Mouse (Mus musculus) midbrain, embryonic 16.5 days (tissue): Measurements from ENCODE around the gene Cdkn2b. TPM values are rescaled to one million over a fixed set of nuclear protein-coding genes. Genes with fewer than 3 reads are reported as not detected.

Experiments
- ATAC-seq: fragments of 200-750 bp; cut with Nextera tagmentation; 2 replicates; pipeline ENCODE4 v1.8.0; 2017; ENCODE audit warnings: moderate TSS enrichment
- H3K27ac ChIP-seq: fragments of 300-500 bp; sonication (generic); 2 replicates; pipeline ENCODE4 v1.5.1; 2014; ENCODE audit warnings: mild to moderate bottlenecking, low read length, mixed read lengths
- H3K27me3 ChIP-seq: fragments of 300-500 bp; sonication (generic); 2 replicates; pipeline ENCODE4 v1.6.1; 2014; ENCODE audit warnings: low read depth, low read length, mixed read lengths; ENCODE audit not compliant: control insufficient read depth, insufficient read depth
- H3K36me3 ChIP-seq: fragments of 300-500 bp; sonication (generic); 2 replicates; pipeline ENCODE4 v1.6.1; 2014; ENCODE audit warnings: mild to moderate bottlenecking, low read length, moderate library complexity, mixed read lengths; ENCODE audit not compliant: control insufficient read depth, insufficient read depth
- H3K4me1 ChIP-seq: fragments of 300-500 bp; sonication (generic); 2 replicates; pipeline ENCODE4 v1.6.1; 2014; ENCODE audit warnings: mild to moderate bottlenecking, low read length, mixed read lengths; ENCODE audit not compliant: control insufficient read depth, insufficient read depth
- H3K4me2 ChIP-seq: fragments of 300-500 bp; sonication (generic); 2 replicates; pipeline ENCODE4 v1.6.1; 2014; ENCODE audit warnings: mild to moderate bottlenecking, low read length, mixed read lengths
- H3K4me3 ChIP-seq: fragments of 300-500 bp; sonication (generic); 2 replicates; pipeline ENCODE4 v1.5.1; 2014; ENCODE audit warnings: low read depth, mild to moderate bottlenecking, low read length, moderate library complexity, mixed read lengths
- H3K9ac ChIP-seq: fragments of 300-500 bp; sonication (generic); 2 replicates; pipeline ENCODE4 v1.6.1; 2014; ENCODE audit warnings: low read depth, low read length, mixed read lengths
- H3K9me3 ChIP-seq: fragments of 300-500 bp; sonication (generic); replicated peaks from 2 replicates; pipeline ENCODE4 v1.6.1; 2014; ENCODE audit warnings: mild to moderate bottlenecking, low read length, mixed read lengths; ENCODE audit not compliant: control insufficient read depth, poor library complexity, severe bottlenecking
- WGBS: fragments of 180-500 bp; shearing (Covaris S2); extraction: QIAGEN DNeasy Blood & Tissue Kit; methylation state at CpG from one replicate; pipeline ENCODE4 v1.1.7; 2014; 5-methylcytosine and 5-hydroxymethylcytosine counted together
- polyA plus RNA-seq: library from polyadenylated mRNA; unstranded; fragments of >200 nt; fragmentation: Nextera tagmentation; extraction: Ambion mirVana; gene quantifications from 2 replicates; pipeline ENCODE4 v1.2.1, GENCODE M21; 2015

The Cdkn2b gene
- polyA plus RNA-seq, 1 experiment from 2014 or later = 0.87 TPM

DNA sequence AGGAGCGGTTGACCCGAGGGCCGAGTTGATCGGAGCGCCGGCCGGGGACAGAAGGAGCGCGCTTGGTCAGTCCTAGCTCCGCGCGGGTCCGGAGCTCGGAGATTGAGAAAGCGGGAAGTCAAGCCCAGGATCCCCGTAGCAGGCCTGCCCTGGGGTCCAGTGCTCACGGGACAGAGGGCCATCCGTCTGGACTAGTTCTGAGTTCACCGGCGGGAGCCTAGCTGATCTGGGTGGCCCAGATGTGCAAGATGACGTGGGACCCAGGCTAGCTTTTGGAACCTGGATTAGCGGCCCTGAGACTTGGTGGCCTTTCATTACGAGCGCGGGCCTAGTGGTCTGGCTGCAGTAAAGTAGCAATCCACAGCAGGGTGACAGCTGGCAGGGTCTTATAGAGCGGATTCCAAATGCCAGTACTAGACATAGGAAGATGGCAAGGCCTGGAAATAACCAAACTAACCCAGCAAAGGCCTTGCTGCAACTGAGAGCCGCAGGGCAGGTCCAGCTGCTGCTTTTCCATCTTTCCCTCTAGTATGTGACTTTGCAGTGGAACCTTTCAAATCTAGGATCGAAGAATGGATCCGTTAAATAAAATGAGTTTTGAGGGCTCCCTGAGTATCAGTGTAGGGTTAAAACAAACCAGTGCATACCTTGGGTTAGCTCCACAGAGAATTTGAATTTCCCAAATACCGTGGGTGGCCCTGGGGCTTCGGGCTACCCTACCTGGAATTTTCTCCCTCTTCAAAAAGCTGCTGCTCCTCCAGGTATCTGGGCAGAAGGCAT, 15.2 kb downstream of the Cdkn2b start:
- no peak overlapping the region for H3K9ac ChIP-seq
- no peak overlapping the region for H3K27ac ChIP-seq

DNA sequence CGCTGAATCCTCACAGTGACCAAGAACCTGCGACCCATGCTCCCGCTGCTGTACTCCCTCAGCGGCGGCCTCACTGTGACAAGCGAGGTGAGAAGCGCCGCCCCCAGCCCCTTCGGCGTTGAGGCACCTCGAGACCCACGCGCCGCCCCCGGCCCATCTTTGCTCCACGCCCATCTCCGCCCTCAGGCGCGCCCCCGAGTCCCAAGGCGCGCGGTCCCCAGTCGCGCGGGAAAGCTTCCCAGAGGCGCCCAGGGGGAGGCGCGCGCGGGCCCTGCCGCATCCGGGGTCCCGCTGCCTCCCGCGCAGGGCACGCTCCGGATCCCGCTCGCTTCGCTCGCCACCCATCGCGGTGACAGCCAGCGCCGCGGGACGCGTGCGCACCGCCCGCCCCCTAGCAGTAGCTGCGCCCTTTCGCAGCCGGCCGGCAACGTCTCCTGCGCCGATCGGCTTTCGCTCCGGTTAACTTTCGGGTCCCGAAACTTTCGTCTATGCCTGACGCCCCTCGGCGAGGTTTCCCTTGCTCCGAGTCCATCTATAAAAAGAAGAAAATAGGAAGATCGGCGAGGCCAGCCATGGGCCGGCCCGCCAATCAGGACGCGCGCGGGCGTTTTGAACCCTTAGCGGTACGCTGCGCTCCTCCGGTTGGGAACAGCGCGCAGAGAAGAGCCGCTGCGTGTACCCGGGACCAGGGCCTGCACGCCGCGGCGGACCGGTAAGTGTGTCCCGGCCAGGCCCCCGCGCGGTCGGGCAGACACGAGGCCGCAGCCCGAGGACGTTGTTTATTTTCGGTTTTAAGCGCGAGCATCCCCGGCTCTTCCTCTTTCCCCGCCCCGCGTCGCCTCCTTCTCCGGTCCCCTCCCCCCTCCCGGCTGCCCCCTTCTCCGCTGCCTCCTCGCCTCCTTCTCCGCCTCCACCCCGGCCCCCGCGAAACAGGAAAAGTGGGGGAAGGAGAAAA, 16.1 kb downstream of the Cdkn2b start, which contains the start of gene Cdkn2a:
Gene Cdkn2a, minus strand, starts transcription at position 168 of the 955 bp plus-strand sequence.
- H3K9ac ChIP-seq = peak within 1 kb of the TSS; percentile 38
- H3K4me2 ChIP-seq = peak within 1 kb of the TSS; percentile 95
- no peak within 1 kb of the TSS for H3K27ac ChIP-seq
- WGBS = under 1% methylated on average over 99 of the region's 117 CpGs
- peaks cover 68% of the 10 kb centered on the region for H3K27me3 ChIP-seq
- peak; percentile 88 for ATAC-seq
- no peaks in the 10 kb centered on the region for H3K36me3 ChIP-seq
- H3K4me3 ChIP-seq = peak within 1 kb of the TSS; percentile 54
- no peaks in the 10 kb centered on the region for H3K9me3 ChIP-seq
- H3K4me1 ChIP-seq = peaks cover 13% of the 10 kb centered on the region

More for the DNA sequence above, 15.2 kb downstream of the Cdkn2b start:
- Histone ChIP-seq H3K4me3 (peak overlapping the region; percentile 54), H3K27me3 (peaks cover 67% of the 10 kb centered on the region), H3K4me1 (peaks cover 13% of the 10 kb centered on the region), H3K4me2 (peak overlapping the region; percentile 95), H3K36me3 (no peaks in the 10 kb centered on the region), H3K9me3 (no peaks in the 10 kb centered on the region)
- 3% methylated on average over 31 of the region's 31 CpGs for WGBS
- peak; percentile 26; the same call in 1 of the 2 replicates for ATAC-seq

DNA sequence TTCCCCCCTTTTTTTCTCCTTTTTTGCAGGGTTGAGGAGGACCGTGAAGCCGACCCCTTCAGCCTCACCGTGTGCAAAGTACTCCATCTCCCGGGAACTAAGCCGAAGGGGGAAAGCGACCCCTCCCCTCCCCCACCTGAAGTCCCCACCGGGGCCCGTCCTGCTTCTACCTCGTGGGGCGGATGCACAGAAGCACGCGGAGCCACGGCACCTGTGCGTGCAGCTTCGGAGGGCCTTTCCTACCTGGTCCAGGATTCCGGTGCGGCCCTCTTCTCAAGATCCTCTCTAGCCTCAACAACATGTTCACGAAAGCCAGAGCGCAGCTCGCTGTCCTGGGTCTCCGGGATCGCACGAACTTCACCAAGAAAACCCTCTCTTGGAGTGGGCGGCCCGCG, 16.8 kb downstream of the Cdkn2b start:
- Histone ChIP-seq H3K4me1 (peaks cover 13% of the 10 kb centered on the region), H3K27ac (no peak overlapping the region), H3K9me3 (no peaks in the 10 kb centered on the region), H3K4me3 (peak overlapping the region; percentile 54), H3K27me3 (peaks cover 69% of the 10 kb centered on the region), H3K9ac (no peak overlapping the region), H3K36me3 (no peaks in the 10 kb centered on the region), H3K4me2 (peak overlapping the region; percentile 95)
- under 1% methylated on average over 26 of the region's 26 CpGs for WGBS
- peak; percentile 61; the same call in 1 of the 2 replicates for ATAC-seq

DNA sequence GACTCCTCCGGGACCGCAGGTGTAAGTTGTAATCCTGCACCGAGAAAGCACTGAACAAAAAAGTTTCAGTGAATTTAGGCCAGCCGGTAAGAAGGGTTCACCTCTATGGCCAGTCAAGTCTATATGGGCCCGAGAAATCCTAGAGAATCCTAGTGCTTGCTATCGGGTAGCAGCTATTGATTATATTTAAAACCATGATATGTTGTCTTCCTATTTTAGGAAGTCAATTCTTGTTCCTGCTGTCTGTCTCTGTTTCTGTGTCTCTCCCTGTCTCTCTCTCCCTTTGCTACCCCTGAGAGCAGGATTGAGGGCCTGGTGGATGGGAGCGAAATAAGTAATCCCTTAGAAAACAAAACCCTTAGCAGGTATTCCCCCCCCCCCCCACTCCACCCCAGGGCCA, 17.3 kb downstream of the Cdkn2b start:
- H3K4me1 ChIP-seq = peaks cover 13% of the 10 kb centered on the region
- peaks cover 74% of the 10 kb centered on the region for H3K27me3 ChIP-seq
- H3K36me3 ChIP-seq = no peaks in the 10 kb centered on the region
- WGBS = 7% methylated on average over 7 of the region's 7 CpGs
- H3K27ac ChIP-seq = no peak overlapping the region
- no peak overlapping the region for H3K4me3 ChIP-seq
- no peak overlapping the region for H3K9ac ChIP-seq
- H3K9me3 ChIP-seq = no peaks in the 10 kb centered on the region
- no peak for ATAC-seq
- no peak overlapping the region for H3K4me2 ChIP-seq

DNA sequence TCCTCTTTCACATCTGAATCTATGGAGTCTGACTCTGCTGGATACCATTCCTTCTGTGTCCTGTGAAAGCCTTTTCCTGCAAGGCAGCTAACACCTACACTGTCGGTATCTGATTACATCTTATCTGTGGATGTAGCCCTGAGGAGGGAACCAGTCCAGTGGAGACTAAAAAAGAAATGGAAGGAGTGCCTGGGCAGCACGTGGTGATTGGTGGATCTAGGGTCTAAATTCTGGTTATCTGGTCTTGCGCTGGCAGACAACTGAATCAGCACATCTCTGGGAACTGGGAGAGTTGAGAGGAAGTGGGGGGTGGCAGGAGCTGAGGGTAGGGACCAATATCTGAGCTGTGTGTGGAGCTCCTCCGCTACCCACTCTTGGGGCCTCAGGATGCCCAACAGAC, 21.8 kb downstream of the Cdkn2b start:
- H3K4me3 ChIP-seq = no peak overlapping the region
- H3K9ac ChIP-seq = no peak overlapping the region
- no peak for ATAC-seq
- no peak overlapping the region for H3K4me2 ChIP-seq
- WGBS = 2% methylated on average over 4 of the region's 4 CpGs
- H3K36me3 ChIP-seq = no peaks in the 10 kb centered on the region
- peaks cover under 1% of the 10 kb centered on the region; the same call in 1 of the 2 replicates for H3K4me1 ChIP-seq
- H3K27ac ChIP-seq = no peak overlapping the region
- H3K27me3 ChIP-seq = peaks cover 66% of the 10 kb centered on the region
- no peaks in the 10 kb centered on the region for H3K9me3 ChIP-seq

DNA sequence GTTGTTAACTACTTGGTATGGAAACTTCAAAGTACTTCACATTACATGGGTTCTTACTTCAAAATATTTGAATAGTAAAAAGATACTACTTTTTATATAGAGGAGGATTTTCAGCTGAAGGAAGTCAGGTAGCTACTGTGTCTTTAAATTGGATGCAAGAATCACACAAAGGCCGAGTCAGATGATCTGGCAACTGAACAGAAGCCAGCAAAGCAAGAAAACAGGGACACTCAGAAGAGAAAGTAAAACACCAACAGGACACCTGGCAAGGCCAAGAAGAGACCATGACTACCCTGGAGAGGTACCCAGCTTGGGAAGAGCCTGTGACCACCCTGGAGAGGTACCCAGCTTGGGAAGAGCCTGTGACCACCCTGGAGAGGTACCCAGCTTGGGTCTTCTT, 24.3 kb downstream of the Cdkn2b start:
- no peak overlapping the region for H3K4me3 ChIP-seq
- H3K4me1 ChIP-seq = no peaks in the 10 kb centered on the region
- H3K4me2 ChIP-seq = no peak overlapping the region
- 0% methylated on average over 1 of the region's 1 CpGs for WGBS
- H3K27me3 ChIP-seq = peaks cover 74% of the 10 kb centered on the region
- H3K36me3 ChIP-seq = no peaks in the 10 kb centered on the region
- H3K27ac ChIP-seq = no peak overlapping the region
- H3K9me3 ChIP-seq = no peaks in the 10 kb centered on the region
- no peak overlapping the region for H3K9ac ChIP-seq
- ATAC-seq = no peak

DNA sequence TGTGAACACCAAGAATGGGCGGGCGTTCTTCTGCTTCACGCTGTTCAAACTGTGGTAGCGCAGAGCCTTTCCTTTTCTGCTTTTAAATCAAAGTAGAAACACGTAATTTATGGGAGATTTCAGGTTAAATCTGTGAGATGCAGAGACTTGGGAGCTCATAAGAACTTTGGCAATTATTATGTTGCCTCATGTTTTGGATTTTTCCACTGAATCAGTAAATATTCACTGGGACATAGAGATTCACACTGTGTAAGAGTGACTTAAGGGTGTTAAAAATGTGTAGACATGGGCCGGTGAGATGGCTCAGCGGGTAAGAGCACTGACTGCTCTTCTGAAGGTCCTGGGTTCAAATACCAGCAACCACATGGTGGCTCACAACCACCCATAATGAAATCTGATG, 25.2 kb downstream of the Cdkn2b start:
- H3K9ac ChIP-seq = no peak overlapping the region
- ATAC-seq = no peak
- no peaks in the 10 kb centered on the region for H3K4me1 ChIP-seq
- no peaks in the 10 kb centered on the region for H3K36me3 ChIP-seq
- H3K4me2 ChIP-seq = no peak overlapping the region
- H3K27me3 ChIP-seq = peaks cover 68% of the 10 kb centered on the region
- H3K9me3 ChIP-seq = no peaks in the 10 kb centered on the region
- no peak overlapping the region for H3K4me3 ChIP-seq
- 29% methylated on average over 7 of the region's 7 CpGs for WGBS
- no peak overlapping the region for H3K27ac ChIP-seq

DNA sequence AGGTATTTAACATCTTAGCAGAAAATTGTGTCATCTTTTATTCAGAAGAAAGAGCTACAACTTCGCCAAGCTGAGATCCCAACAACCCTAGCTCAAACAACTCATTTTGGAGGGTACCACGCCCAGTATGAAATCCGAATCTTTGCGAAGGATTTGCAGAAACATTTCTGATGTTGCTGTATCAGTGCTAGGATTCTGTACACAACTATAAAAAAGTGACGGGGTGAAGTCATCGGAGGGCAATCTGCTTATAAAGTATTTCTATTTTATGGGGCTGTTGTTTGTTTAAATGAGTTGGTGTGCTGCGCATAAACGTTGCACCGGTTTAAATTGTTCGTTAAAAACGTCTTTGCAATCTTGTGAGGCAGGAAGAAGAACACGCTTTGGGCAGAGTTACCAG, 28.2 kb downstream of the Cdkn2b start:
- no peaks in the 10 kb centered on the region for H3K9me3 ChIP-seq
- H3K27ac ChIP-seq = no peak overlapping the region
- no peak overlapping the region for H3K4me2 ChIP-seq
- under 1% methylated on average over 12 of the region's 12 CpGs for WGBS
- ATAC-seq = no peak
- H3K9ac ChIP-seq = no peak overlapping the region
- no peak overlapping the region for H3K4me3 ChIP-seq
- peaks cover 66% of the 10 kb centered on the region for H3K27me3 ChIP-seq
- no peaks in the 10 kb centered on the region for H3K4me1 ChIP-seq
- H3K36me3 ChIP-seq = no peaks in the 10 kb centered on the region
